Mouse (Mus musculus) spleen, postnatal 14 days (tissue): ENCODE data around the gene Slc16a2.

Experiments used
- DNase-seq, 2 experiments: peaks; one replicate each; pipeline ENCODE4 v3.0.0; 2021 to 2022; ENCODE audit warnings: low spot score in 2 of 2

Gene Slc16a2

DNA sequence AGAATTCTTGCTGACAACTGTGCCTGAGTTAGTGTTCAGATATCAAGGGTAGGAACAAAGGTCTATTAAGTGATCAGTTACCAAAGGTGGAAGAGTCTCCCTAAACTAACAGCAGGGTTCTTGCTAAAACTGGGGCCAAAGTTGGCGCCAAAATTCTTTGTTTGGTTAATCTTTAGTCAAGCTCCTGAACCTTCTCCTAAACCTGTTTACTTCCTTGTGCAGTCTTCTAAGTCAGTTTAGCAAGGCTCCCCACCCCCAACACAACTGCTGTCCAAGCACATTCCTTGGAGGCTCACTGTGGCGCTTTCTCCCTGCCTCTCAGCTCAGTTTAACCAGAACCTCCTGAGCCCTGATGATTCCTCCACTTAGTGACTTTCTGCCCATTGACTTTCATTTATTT lies 168.8 kb downstream of the Slc16a2 start:
- no peak for DNase-seq

DNA sequence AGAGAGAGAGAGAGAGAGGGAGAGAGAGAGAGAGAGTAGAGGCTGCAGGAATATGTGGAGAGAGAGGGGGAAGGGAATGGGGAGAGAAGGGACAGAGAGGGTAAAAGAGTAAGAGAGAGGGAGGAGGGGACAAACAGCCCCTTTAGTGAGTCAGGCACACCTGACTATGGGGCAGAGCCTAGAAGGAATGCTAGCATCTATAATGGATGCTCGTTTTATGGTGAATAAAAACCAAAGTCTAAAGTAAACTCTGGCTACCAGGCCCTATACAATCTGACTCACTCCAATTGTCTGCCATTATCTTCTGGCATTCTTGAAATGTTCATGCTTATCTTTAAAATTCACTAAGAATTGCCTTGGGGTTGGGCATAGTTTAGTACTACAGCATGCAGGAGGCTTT lies 169.7 kb downstream of the Slc16a2 start:
- DNase-seq = no peak
